7 mouse cellular contexts compared by ENCODE assay signal in genomic region chr7:27731946-27732345, GRCm38 (mm10). TPM values are rescaled to one million over a fixed set of nuclear protein-coding genes. Genes with fewer than 3 reads are reported as not detected.
DNase-seq lines count a peak whose midpoint lies in the region; ATAC-seq lines count a peak whose summit lies in the region.

No protein-coding gene starts in this region.

- H3K4me3 ChIP-seq in megakaryocyte, embryonic 14.5 days (replicated peaks), result peak overlapping the region; percentile 100
- H3K4me3 ChIP-seq in embryonic facial prominence, embryonic 12.5 days, result peak overlapping the region; percentile 74
- H3K4me3 ChIP-seq in limb, embryonic 13.5 days, result peak overlapping the region; percentile 73

- peak overlapping the region; percentile 94 for H3K9ac ChIP-seq in embryonic facial prominence, embryonic 12.5 days
- peak overlapping the region; percentile 92 for H3K9ac ChIP-seq in limb, embryonic 13.5 days

- peaks cover 39% of the 10 kb centered on the region for H3K4me1 ChIP-seq in megakaryocyte, embryonic 14.5 days
- peaks cover 9% of the 10 kb centered on the region for H3K4me1 ChIP-seq in embryonic facial prominence, embryonic 12.5 days
- peaks cover 14% of the 10 kb centered on the region for H3K4me1 ChIP-seq in limb, embryonic 13.5 days

- no peak for ATAC-seq in megakaryocyte, adult 5-6 weeks (ENCODE audit: poor library complexity, severe bottlenecking)
- ATAC-seq in embryonic facial prominence, embryonic 12.5 days (ENCODE audit: insufficient number of reproducible peaks, insufficient read depth, low FRiP score, low TSS enrichment), result no peak
- no peak for ATAC-seq in limb, embryonic 13.5 days (ENCODE audit: low FRiP score, low read depth)

- DNase-seq in retina, postnatal 7 days (ENCODE audit: low read depth, low spot score), result peak; percentile 8
- DNase-seq in layer of hippocampus, postnatal 10 days (ENCODE audit: low spot score in 2 of 2), result no peak
- no peak for DNase-seq in ovary, postnatal 10 days (ENCODE audit: low spot score)

- peaks cover 2% of the 10 kb centered on the region for H3K36me3 ChIP-seq in megakaryocyte, embryonic 14.5 days (replicated peaks; ENCODE audit: low read length)
- no peaks in the 10 kb centered on the region for H3K36me3 ChIP-seq in embryonic facial prominence, embryonic 12.5 days
- peaks cover 10% of the 10 kb centered on the region for H3K36me3 ChIP-seq in limb, embryonic 13.5 days

- H3K27ac ChIP-seq in embryonic facial prominence, embryonic 12.5 days, result peak overlapping the region; percentile 97
- H3K27ac ChIP-seq in limb, embryonic 13.5 days, result peak overlapping the region; percentile 94

- H3K4me2 ChIP-seq in embryonic facial prominence, embryonic 12.5 days (replicated peaks), result peak overlapping the region; percentile 66
- H3K4me2 ChIP-seq in limb, embryonic 13.5 days (replicated peaks), result peak overlapping the region; percentile 77

- H3K9me3 ChIP-seq in megakaryocyte, embryonic 14.5 days, result 0 out of 2 replicates have a peak, but pooled peaks cover 5% of the 10 kb centered on the region
- H3K9me3 ChIP-seq in embryonic facial prominence, embryonic 12.5 days, result no peaks in the 10 kb centered on the region
- H3K9me3 ChIP-seq in limb, embryonic 13.5 days, result no peaks in the 10 kb centered on the region

- no peaks in the 10 kb centered on the region for H3K27me3 ChIP-seq in megakaryocyte, embryonic 14.5 days (replicated peaks)
- H3K27me3 ChIP-seq in embryonic facial prominence, embryonic 12.5 days, result no peaks in the 10 kb centered on the region
- no peaks in the 10 kb centered on the region for H3K27me3 ChIP-seq in limb, embryonic 13.5 days

- WGBS in embryonic facial prominence, embryonic 12.5 days, result 3% methylated on average over 12 of the region's 12 CpGs
- WGBS in limb, embryonic 13.5 days, result 10% methylated on average over 12 of the region's 12 CpGs

RNA-seq across cellular contexts. Expression of gene Zfp60, which starts 0.8 kb away (rescaled TPM):
- not detected in 2 replicates for polyA plus RNA-seq in megakaryocyte, embryonic 14.5 days (2012; ENCODE audit: insufficient read depth, low replicate concordance)
- 4.6 and 5.1 TPM in 2 replicates for total RNA-seq in megakaryocyte, adult 5-6 weeks (2015)
- total RNA-seq in megakaryocyte, adult 5-6 weeks (2017), result 3.3 and 4.3 TPM in 2 replicates
- polyA plus RNA-seq in embryonic facial prominence, embryonic 12.5 days (2016; fragmentation: Nextera tagmentation; extraction: Ambion mirVana), result 55.8 and 57.1 TPM in 2 replicates
- 47.5 TPM in 2 replicates for polyA plus RNA-seq in limb, embryonic 13.5 days (2015; fragmentation: Nextera tagmentation; extraction: Ambion mirVana)
- total RNA-seq in layer of hippocampus, postnatal 10 days (2021), result 10 to 100 TPM; 36.6 to 37.3 TPM

RNA-seq across cellular contexts. Expression of gene Zfp607b, which starts 42.8 kb away (rescaled TPM):
- 0.03 TPM in 1 of 2 replicates, not detected in the other for polyA plus RNA-seq in megakaryocyte, embryonic 14.5 days (2012; ENCODE audit: insufficient read depth, low replicate concordance)
- total RNA-seq in megakaryocyte, adult 5-6 weeks (2015), result 0.46 and 1.4 TPM in 2 replicates
- 0.41 and 1.6 TPM in 2 replicates for total RNA-seq in megakaryocyte, adult 5-6 weeks (2017)
- polyA plus RNA-seq in embryonic facial prominence, embryonic 12.5 days (2016; fragmentation: Nextera tagmentation; extraction: Ambion mirVana), result 4.0 and 5.8 TPM in 2 replicates
- polyA plus RNA-seq in limb, embryonic 13.5 days (2015; fragmentation: Nextera tagmentation; extraction: Ambion mirVana), result 4.9 and 6.3 TPM in 2 replicates
- 1 to 10 TPM; 9.2 to 9.7 TPM for total RNA-seq in layer of hippocampus, postnatal 10 days (2021)

RNA-seq across cellular contexts. Expression of gene Map3k10, which starts 57.5 kb away (rescaled TPM):
- 22.4 and 38.4 TPM in 2 replicates for polyA plus RNA-seq in megakaryocyte, embryonic 14.5 days (2012; ENCODE audit: insufficient read depth, low replicate concordance)
- 1.7 and 2.4 TPM in 2 replicates for total RNA-seq in megakaryocyte, adult 5-6 weeks (2015)
- 2.3 and 4.3 TPM in 2 replicates for total RNA-seq in megakaryocyte, adult 5-6 weeks (2017)
- polyA plus RNA-seq in embryonic facial prominence, embryonic 12.5 days (2016; fragmentation: Nextera tagmentation; extraction: Ambion mirVana), result 14.0 and 16.6 TPM in 2 replicates
- polyA plus RNA-seq in limb, embryonic 13.5 days (2015; fragmentation: Nextera tagmentation; extraction: Ambion mirVana), result 8.2 and 8.8 TPM in 2 replicates
- total RNA-seq in layer of hippocampus, postnatal 10 days (2021), result 100 to 1,000 TPM; 186 to 195 TPM

Comparison
In these comparisons a context has a peak if more than half of its experiments do, and no peak if none do; other contexts are left out.
1. RNA of gene Zfp60, which starts 0.8 kb away (polyA plus RNA-seq): 55.8 to 57.1 TPM in embryonic facial prominence, embryonic 12.5 days and 47.5 TPM in limb, embryonic 13.5 days; not detected in megakaryocyte, embryonic 14.5 days; every median in the first group is over 10 times any median in the second.
2. Peak in every context shown above with its lines, with median percentiles within 50 percentile points of each other: H3K4me3 ChIP-seq.